Mouse (Mus musculus): ENCODE data around the gene Sh3glb2. TPM values are rescaled to one million over a fixed set of nuclear protein-coding genes. Genes with fewer than 3 reads are reported as not detected.

Sh3glb2 gene
- polyA plus RNA-seq (2015; fragmentation: Nextera tagmentation; extraction: Ambion mirVana): 105 and 140 TPM in 2 replicates

- 2% methylated on average over 54 of the region's 73 CpGs for WGBS
- no peaks in the 10 kb centered on the region for H3K9me3 ChIP-seq (replicated peaks)
Measured at GRCm38 (mm10) chr2:30358533-30359531, at the start of gene Sh3glb2. Gene Sh3glb2 (minus strand): TSS chr2:30359337.

DNA sequence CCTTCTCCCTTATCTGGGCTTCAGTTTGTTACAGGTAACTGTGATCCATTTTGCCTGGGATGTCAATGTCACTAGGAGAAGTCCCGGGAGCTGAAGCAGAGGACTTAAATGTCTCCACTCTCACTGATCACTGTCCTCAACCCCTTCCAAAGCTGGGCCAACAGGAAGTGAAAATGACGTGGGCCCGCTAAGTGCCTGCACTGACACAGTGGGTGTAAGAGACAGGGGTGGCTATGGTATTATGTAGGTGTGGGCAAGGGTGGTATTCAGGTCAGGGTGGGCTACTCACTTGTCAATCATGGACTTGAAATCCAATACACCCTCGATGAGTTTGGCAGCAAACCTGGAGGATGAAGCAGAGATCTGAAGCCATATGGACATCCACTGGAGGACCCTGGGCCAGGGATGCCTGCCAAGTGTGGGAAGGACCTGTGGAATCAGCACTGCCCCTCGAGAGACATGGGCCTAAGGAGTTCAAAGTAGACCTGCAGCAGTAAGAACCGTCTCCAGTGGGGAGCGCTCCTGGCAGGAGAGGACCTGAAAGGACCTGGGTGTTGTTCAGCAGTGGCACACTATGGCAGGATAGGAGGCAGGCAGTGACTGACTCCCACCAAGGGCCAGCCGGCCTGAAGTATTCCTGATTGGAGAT is 49.4 kb upstream of the Sh3glb2 start:
- no peak for ATAC-seq (replicated peaks; ENCODE audit: insufficient number of reproducible peaks, insufficient read depth, low FRiP score, low read depth)
- Histone ChIP-seq H3K9ac (0 out of 2 replicates have a peak overlapping the region, but pooled peaks have one; percentile 17), H3K27me3 (no peaks in the 10 kb centered on the region), H3K4me1 (replicated peaks) (peaks cover 39% of the 10 kb centered on the region), H3K4me2 (no peak overlapping the region), H3K36me3 (peaks cover 60% of the 10 kb centered on the region), H3K4me3 (no peak overlapping the region), H3K9me3 (replicated peaks) (no peaks in the 10 kb centered on the region), H3K27ac (peak overlapping the region; percentile 81; the same call in 1 of the 2 replicates)
- 81% methylated on average over 8 of the region's 8 CpGs for WGBS

More at GRCm38 (mm10) chr2:30358533-30359531, at the start of gene Sh3glb2:
- Histone ChIP-seq H3K36me3 (peaks cover 8% of the 10 kb centered on the region; the same call in 1 of the 2 replicates), H3K4me3 (peak within 1 kb of the TSS; percentile 89), H3K27me3 (no peaks in the 10 kb centered on the region), H3K9ac (peak within 1 kb of the TSS; percentile 84), H3K27ac (peak within 1 kb of the TSS; percentile 92), H3K4me2 (peak within 1 kb of the TSS; percentile 96), H3K4me1 (replicated peaks) (peaks cover 41% of the 10 kb centered on the region)
- ATAC-seq (replicated peaks; ENCODE audit: insufficient number of reproducible peaks, insufficient read depth, low FRiP score, low read depth): peak; percentile 63

DNA sequence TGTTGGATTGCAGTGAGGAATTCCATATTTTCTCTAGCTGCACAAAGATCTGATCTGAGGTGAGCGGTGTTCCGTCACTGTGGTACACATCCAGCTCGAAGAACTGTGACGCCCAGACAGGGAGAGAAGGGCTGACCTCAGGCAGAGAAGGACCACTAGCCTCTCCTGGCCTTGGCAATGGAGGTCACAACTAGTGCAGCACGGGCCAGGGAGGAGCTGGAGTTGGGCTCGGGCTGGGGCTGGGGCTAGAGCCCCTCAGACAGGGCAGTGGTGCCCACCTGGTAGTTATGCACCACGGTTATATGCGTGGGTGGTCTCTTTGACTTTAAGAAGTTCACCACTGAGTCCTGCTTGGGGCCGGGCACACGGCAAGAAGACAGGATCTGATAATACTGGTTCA is 48.6 kb upstream of the Sh3glb2 start:
- 86% methylated on average over 10 of the region's 10 CpGs for WGBS
- Histone ChIP-seq H3K36me3 (peaks cover 68% of the 10 kb centered on the region), H3K9me3 (replicated peaks) (no peaks in the 10 kb centered on the region), H3K4me1 (replicated peaks) (peaks cover 33% of the 10 kb centered on the region), H3K4me2 (no peak overlapping the region), H3K27ac (no peak overlapping the region), H3K27me3 (no peaks in the 10 kb centered on the region), H3K4me3 (no peak overlapping the region), H3K9ac (no peak overlapping the region)
- no peak for ATAC-seq (replicated peaks; ENCODE audit: insufficient number of reproducible peaks, insufficient read depth, low FRiP score, low read depth)

GRCm38 (mm10) chr2:30407221-30407620 is 48.1 kb upstream of the Sh3glb2 start:
- H3K4me3 ChIP-seq: no peak overlapping the region
- H3K27ac ChIP-seq: no peak overlapping the region
- peaks cover 73% of the 10 kb centered on the region for H3K36me3 ChIP-seq
- H3K27me3 ChIP-seq: no peaks in the 10 kb centered on the region
- H3K9me3 ChIP-seq (replicated peaks): no peaks in the 10 kb centered on the region
- H3K4me1 ChIP-seq (replicated peaks): peaks cover 29% of the 10 kb centered on the region
- no peak for ATAC-seq (replicated peaks; ENCODE audit: insufficient number of reproducible peaks, insufficient read depth, low FRiP score, low read depth)
- no peak overlapping the region for H3K4me2 ChIP-seq
- 88% methylated on average over 2 of the region's 2 CpGs for WGBS
- H3K9ac ChIP-seq: no peak overlapping the region

DNA sequence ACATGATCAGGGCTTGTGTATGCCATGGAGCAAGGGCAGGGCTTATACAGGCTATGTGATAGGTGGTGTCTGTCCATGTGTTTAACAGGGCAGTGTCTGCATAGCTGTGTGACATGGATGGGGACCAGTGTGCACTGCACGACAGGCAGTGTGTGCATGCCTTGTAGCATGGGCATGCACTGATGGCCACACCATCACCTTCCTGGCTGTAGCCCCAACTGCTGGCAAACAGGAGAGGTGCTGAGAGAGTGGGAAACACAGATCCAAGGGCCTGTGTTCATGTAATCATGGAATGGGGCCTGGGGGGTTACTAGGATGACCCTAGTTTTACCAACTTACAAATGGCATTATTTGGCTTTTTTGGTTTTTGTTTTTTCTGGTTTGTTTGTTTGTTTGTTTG is 44.7 kb upstream of the Sh3glb2 start:
- peaks cover 16% of the 10 kb centered on the region for H3K4me1 ChIP-seq (replicated peaks)
- H3K4me2 ChIP-seq: no peak overlapping the region
- ATAC-seq (replicated peaks; ENCODE audit: insufficient number of reproducible peaks, insufficient read depth, low FRiP score, low read depth): no peak
- no peak overlapping the region for H3K9ac ChIP-seq
- H3K36me3 ChIP-seq: peaks cover 74% of the 10 kb centered on the region
- WGBS: 84% methylated on average over 1 of the region's 1 CpGs
- H3K4me3 ChIP-seq: no peak overlapping the region
- H3K27ac ChIP-seq: no peak overlapping the region
- H3K9me3 ChIP-seq (replicated peaks): no peaks in the 10 kb centered on the region
- H3K27me3 ChIP-seq: no peaks in the 10 kb centered on the region

DNA sequence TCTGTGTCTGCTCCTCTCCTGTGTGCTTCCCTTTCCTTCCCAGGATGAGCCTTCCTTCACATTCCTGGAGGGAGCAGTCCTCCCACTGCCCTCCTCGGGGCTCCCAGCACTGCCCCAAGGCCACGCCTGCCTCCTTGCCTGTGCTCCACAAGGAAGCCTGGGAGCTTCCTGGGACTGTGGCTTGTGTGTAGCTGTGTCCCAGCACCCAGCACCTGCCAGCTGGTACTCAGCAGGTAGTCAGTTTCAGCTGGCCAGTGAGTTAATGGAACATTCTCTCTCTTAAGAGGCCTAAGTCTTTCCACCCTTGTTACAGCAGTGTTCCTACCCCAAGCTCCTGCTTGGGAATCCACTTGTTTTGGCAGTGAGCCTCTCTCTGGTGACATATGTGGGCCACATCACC is 43.7 kb upstream of the Sh3glb2 start:
- no peak for ATAC-seq (replicated peaks; ENCODE audit: insufficient number of reproducible peaks, insufficient read depth, low FRiP score, low read depth)
- H3K27ac ChIP-seq: no peak overlapping the region
- no peak overlapping the region for H3K4me3 ChIP-seq
- H3K27me3 ChIP-seq: no peaks in the 10 kb centered on the region
- H3K4me1 ChIP-seq (replicated peaks): peaks cover 12% of the 10 kb centered on the region
- H3K36me3 ChIP-seq: peaks cover 70% of the 10 kb centered on the region
- H3K4me2 ChIP-seq: no peak overlapping the region
- H3K9ac ChIP-seq: no peak overlapping the region
- no peaks in the 10 kb centered on the region for H3K9me3 ChIP-seq (replicated peaks)
- WGBS: 69% methylated on average over 2 of the region's 2 CpGs

- peaks cover 73% of the 10 kb centered on the region for H3K36me3 ChIP-seq
- no peak overlapping the region for H3K27ac ChIP-seq
- no peak for ATAC-seq (replicated peaks; ENCODE audit: insufficient number of reproducible peaks, insufficient read depth, low FRiP score, low read depth)
- H3K4me2 ChIP-seq: no peak overlapping the region
- no peaks in the 10 kb centered on the region for H3K9me3 ChIP-seq (replicated peaks)
- 88% methylated on average over 9 of the region's 9 CpGs for WGBS
- no peak overlapping the region for H3K4me3 ChIP-seq
- peaks cover 12% of the 10 kb centered on the region for H3K4me1 ChIP-seq (replicated peaks)
- no peaks in the 10 kb centered on the region for H3K27me3 ChIP-seq
- no peak overlapping the region for H3K9ac ChIP-seq
Measured at GRCm38 (mm10) chr2:30402351-30402826, 43.3 kb upstream of the Sh3glb2 start.

DNA sequence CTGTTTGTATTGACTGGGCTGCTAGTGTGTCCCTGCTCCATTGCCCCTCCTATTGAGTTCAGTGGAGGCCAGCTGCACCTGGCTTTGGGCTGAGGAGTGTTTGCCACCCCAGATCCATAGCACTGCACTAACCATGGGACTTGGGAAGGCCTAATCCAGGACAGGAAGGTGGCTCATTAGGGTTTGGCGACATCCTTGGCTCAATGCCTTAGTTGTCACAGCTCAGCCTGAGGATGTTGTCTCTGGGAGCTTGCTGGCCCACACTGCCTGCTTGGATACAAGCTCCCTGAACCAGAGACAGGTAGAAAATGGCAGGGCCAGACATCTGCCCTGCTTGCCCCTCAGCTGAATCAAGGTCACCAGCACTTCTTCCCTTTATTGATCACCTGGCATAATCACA is 42.4 kb upstream of the Sh3glb2 start:
- no peaks in the 10 kb centered on the region for H3K27me3 ChIP-seq
- H3K4me2 ChIP-seq: no peak overlapping the region
- peaks cover 12% of the 10 kb centered on the region for H3K4me1 ChIP-seq (replicated peaks)
- no peaks in the 10 kb centered on the region for H3K9me3 ChIP-seq (replicated peaks)
- peaks cover 79% of the 10 kb centered on the region for H3K36me3 ChIP-seq
- no peak overlapping the region for H3K27ac ChIP-seq
- no peak overlapping the region for H3K9ac ChIP-seq
- 57% methylated on average over 1 of the region's 1 CpGs for WGBS
- no peak overlapping the region for H3K4me3 ChIP-seq
- ATAC-seq (replicated peaks; ENCODE audit: insufficient number of reproducible peaks, insufficient read depth, low FRiP score, low read depth): no peak

DNA sequence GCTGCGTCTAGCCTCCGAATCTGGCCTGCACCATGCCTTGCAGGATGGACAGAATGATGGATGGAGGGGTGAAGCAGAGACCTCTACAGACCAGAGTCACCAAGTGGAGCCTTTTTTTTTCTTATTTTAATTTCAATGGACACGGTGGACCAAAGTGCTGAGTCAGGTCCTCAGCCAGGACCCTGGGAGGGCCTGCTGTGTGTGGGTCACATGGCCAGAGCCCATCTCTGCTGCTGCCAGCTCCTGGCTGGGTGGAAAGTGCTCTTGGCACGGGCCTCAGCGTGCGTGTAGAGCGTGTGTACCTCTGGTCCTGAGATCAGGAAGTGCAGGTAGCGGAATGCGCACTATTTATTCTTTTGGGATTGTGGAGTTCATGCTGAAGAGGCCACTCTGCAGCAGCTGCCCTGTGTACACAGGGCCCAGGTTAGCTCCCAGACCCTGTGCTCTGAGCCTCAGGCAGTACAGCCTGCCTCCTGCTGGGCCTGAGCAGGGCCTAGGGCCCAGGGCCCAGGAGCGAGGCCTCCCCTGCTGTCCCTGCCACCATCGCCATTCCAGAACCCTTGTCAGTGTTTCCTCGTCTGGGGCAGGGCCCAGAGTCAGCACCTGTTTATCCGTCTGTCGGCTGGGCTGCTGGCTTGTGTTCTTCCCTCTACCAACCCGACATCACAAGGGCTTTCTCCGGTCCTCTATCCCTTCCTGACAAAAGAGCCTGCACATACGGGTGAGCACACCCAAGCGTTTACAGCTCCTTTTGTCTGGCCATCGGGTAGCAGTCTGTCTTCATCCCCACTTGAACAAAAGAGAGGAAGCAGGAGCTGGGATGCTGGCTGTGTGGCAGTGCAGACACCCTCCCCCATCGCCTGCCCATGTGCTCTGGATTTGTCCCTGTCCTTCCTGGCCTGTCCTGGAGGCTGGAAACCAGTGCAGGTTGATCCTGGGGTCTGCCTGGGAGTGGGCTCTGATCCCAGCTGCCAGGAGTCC is 40.3 kb upstream of the Sh3glb2 start:
- Histone ChIP-seq H3K27me3 (no peaks in the 10 kb centered on the region), H3K36me3 (peaks cover 68% of the 10 kb centered on the region), H3K27ac (peak overlapping the region; percentile 82), H3K4me1 (replicated peaks) (peaks cover 12% of the 10 kb centered on the region), H3K4me3 (no peak overlapping the region), H3K9me3 (replicated peaks) (no peaks in the 10 kb centered on the region), H3K9ac (0 out of 2 replicates have a peak overlapping the region, but pooled peaks have one; percentile 32), H3K4me2 (no peak overlapping the region)
- peak; percentile 56 for ATAC-seq (replicated peaks; ENCODE audit: insufficient number of reproducible peaks, insufficient read depth, low FRiP score, low read depth)
- WGBS: 60% methylated on average over 20 of the region's 20 CpGs

DNA sequence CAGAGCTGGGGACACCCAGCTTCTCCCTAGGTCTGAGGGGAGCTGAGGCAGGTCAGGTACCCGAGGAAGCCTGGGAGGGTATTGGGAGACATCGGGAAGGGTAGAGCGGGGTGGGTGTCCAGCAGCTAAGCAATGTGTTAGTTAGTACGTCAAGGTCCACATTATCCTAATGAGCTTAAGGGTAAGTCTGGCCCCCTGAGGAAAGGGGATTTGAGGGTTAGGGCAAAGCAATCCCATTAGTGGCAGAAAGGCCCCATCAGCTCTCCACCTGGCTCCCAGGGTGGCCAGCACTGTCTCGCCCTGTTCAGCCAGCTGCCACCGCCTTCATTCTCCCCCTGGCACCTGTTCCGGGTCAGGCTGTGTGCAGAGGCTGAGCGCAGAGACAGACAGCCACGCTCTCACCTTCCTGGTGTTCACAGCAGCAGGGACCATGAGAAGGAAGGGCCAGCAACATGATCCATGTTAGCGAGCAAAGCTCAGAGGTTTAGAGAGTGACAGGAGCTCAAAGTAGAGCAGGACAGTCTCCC is 38.9 kb upstream of the Sh3glb2 start:
- no peak overlapping the region for H3K4me2 ChIP-seq
- no peak overlapping the region for H3K4me3 ChIP-seq
- 84% methylated on average over 10 of the region's 10 CpGs for WGBS
- peaks cover 57% of the 10 kb centered on the region; the same call in 1 of the 2 replicates for H3K36me3 ChIP-seq
- H3K9ac ChIP-seq: no peak overlapping the region
- H3K4me1 ChIP-seq (replicated peaks): peaks cover 26% of the 10 kb centered on the region
- no peak overlapping the region for H3K27ac ChIP-seq
- H3K9me3 ChIP-seq (replicated peaks): no peaks in the 10 kb centered on the region
- ATAC-seq (replicated peaks; ENCODE audit: insufficient number of reproducible peaks, insufficient read depth, low FRiP score, low read depth): no peak
- H3K27me3 ChIP-seq: no peaks in the 10 kb centered on the region

Measured in heart, embryonic 15.5 days (tissue).